Mouse (Mus musculus) CH12.LX (cell line): ENCODE results near the gene Psmg4. TPM values are rescaled to one million over a fixed set of nuclear protein-coding genes. Genes with fewer than 3 reads are reported as not detected.
A peak's percentile ranks its signal among the peaks of the same experiment; 100 is the strongest.

Source experiments
- DNase-seq: peaks from one replicate; pipeline ENCODE4 v3.0.0-alpha.2; 2013; ENCODE audit errors: extremely low read depth
- H3K27ac ChIP-seq: 2 replicates; pipeline ENCODE4 v1.5.1; 2012; ENCODE audit warnings: low read depth, mild to moderate bottlenecking, control low read depth, moderate library complexity; ENCODE audit not compliant: insufficient read depth
- H3K27me3 ChIP-seq: replicated peaks from 2 replicates; pipeline ENCODE3; 2012; ENCODE audit warnings: inconsistent platforms
- H3K36me3 ChIP-seq, 2 experiments: replicated peaks in 1 of 2; 2 replicates each; pipeline versions ENCODE3 to v1.6.1; 2012; ENCODE audit warnings: inconsistent platforms in 1 of 2, low read length in 1 of 2, mild to moderate bottlenecking in 1 of 2, mixed read lengths in 1 of 2, moderate library complexity in 1 of 2; ENCODE audit not compliant: control insufficient read depth in 1 of 2, insufficient read depth in 1 of 2
- H3K4me1 ChIP-seq, 2 experiments: 2 replicates each; pipeline ENCODE4 v1.6.1; 2012; ENCODE audit warnings: inconsistent platforms in 1 of 2, moderate library complexity in 1 of 2; ENCODE audit not compliant: insufficient read depth in 2 of 2, control insufficient read depth in 1 of 2
- H3K4me2 ChIP-seq: 2 replicates; pipeline ENCODE4 v1.6.1; 2012; ENCODE audit warnings: low read depth, mild to moderate bottlenecking, control low read depth; ENCODE audit not compliant: poor library complexity, insufficient read depth, severe bottlenecking
- H3K4me3 ChIP-seq, 3 experiments: fragments of 150-350 bp in 1 of 3; sonication (generic) in 1 of 3; replicated peaks in 1 of 3; 2 replicates each; pipeline versions ENCODE3 to v1.5.1; 2011 to 2012; ENCODE audit warnings: low read depth in 2 of 3, low read length in 2 of 3, mild to moderate bottlenecking in 2 of 3, moderate library complexity in 2 of 3, control low read depth in 1 of 3, improper control_type of control experiment in 1 of 3, inconsistent platforms in 1 of 3, mixed read lengths in 1 of 3; ENCODE audit not compliant: poor library complexity in 1 of 3
- H3K79me2 ChIP-seq: replicated peaks from 2 replicates; pipeline ENCODE4 v1.6.1; 2012; ENCODE audit warnings: mild to moderate bottlenecking, moderate library complexity; ENCODE audit not compliant: control insufficient read depth, poor library complexity, insufficient read depth, severe bottlenecking; ENCODE audit errors: extremely low read depth
- H3K9ac ChIP-seq: 2 replicates; pipeline ENCODE4 v1.6.1; 2012; ENCODE audit warnings: low read depth, mild to moderate bottlenecking, control low read depth, moderate library complexity; ENCODE audit not compliant: insufficient read depth
- H3K9me3 ChIP-seq: replicated peaks from 2 replicates; pipeline ENCODE3; 2012; ENCODE audit warnings: low read length, inconsistent platforms, mixed read lengths
- BHLHE40 ChIP-seq: IDR thresholded peaks from 2 replicates; pipeline ENCODE4 v1.6.1; 2011; ENCODE audit warnings: mild to moderate bottlenecking, low read depth, low read length, improper control_type of control experiment
- CHD1 ChIP-seq: IDR thresholded peaks from 2 replicates; pipeline ENCODE4 v1.6.1; 2012; ENCODE audit warnings: low read depth, low read length, improper control_type of control experiment, inconsistent platforms
- CTCF ChIP-seq, 2 experiments: IDR thresholded peaks in 1 of 2; conservative IDR thresholded peaks in 1 of 2; 2 replicates each; pipeline ENCODE4 v1.5.1; 2011 to 2012; ENCODE audit warnings: low read depth in 2 of 2, low read length in 2 of 2, improper control_type of control experiment in 1 of 2, inconsistent platforms in 1 of 2, mild to moderate bottlenecking in 1 of 2, moderate library complexity in 1 of 2
- E2F4 ChIP-seq: IDR thresholded peaks from 2 replicates; pipeline ENCODE4 v1.6.1; 2011; ENCODE audit warnings: low read depth, low read length, improper control_type of control experiment; ENCODE audit not compliant: insufficient replicate concordance
- ELF1 ChIP-seq: IDR thresholded peaks from 2 replicates; pipeline ENCODE4 v1.6.1; 2014; ENCODE audit warnings: low read depth, mild to moderate bottlenecking, inconsistent platforms, low read length, improper control_type of control experiment
- EP300 ChIP-seq: IDR thresholded peaks from 2 replicates; pipeline ENCODE4 v1.6.1; 2011; ENCODE audit warnings: low read length, improper control_type of control experiment
- JUN ChIP-seq: IDR thresholded peaks from 2 replicates; pipeline ENCODE4 v1.6.1; 2011; ENCODE audit warnings: low read depth, mild to moderate bottlenecking, low read length, improper control_type of control experiment, moderate library complexity; ENCODE audit not compliant: insufficient read depth
- KAT2A ChIP-seq: IDR thresholded peaks from 2 replicates; pipeline ENCODE4 v1.6.1; 2012; ENCODE audit warnings: low read length, improper control_type of control experiment, inconsistent platforms; ENCODE audit not compliant: insufficient replicate concordance
- MAX ChIP-seq: IDR thresholded peaks from 2 replicates; pipeline ENCODE4 v1.6.1; 2011; ENCODE audit warnings: low read length, improper control_type of control experiment
- MAZ ChIP-seq: IDR thresholded peaks from 2 replicates; pipeline ENCODE4 v1.6.1; 2012; ENCODE audit warnings: low read depth, mild to moderate bottlenecking, inconsistent platforms, low read length, improper control_type of control experiment, moderate library complexity
- MXI1 ChIP-seq: IDR thresholded peaks from 2 replicates; pipeline ENCODE4 v1.6.1; 2011; ENCODE audit warnings: mild to moderate bottlenecking, low read depth, low read length, improper control_type of control experiment
- NELFE ChIP-seq: IDR thresholded peaks from 2 replicates; pipeline ENCODE4 v1.6.1; 2011; ENCODE audit warnings: low read depth, low read length, improper control_type of control experiment
- POLR2A ChIP-seq: IDR thresholded peaks from 2 replicates; pipeline ENCODE4 v1.6.1; 2011; ENCODE audit warnings: low read depth, mild to moderate bottlenecking, improper control_type of control experiment, low read length
- POLR2AphosphoS2 ChIP-seq: IDR thresholded peaks from 2 replicates; pipeline ENCODE4 v1.6.1; 2011; ENCODE audit warnings: low read depth, low read length, improper control_type of control experiment
- RAD21 ChIP-seq: IDR thresholded peaks from 2 replicates; pipeline ENCODE4 v1.6.1; 2011; ENCODE audit warnings: low read depth, mild to moderate bottlenecking, low read length, improper control_type of control experiment, moderate library complexity
- RCOR1 ChIP-seq: conservative IDR thresholded peaks from 2 replicates; pipeline ENCODE4 v1.6.1; 2012; ENCODE audit warnings: low read depth, mild to moderate bottlenecking, inconsistent platforms, low read length, improper control_type of control experiment
- TBP ChIP-seq: conservative IDR thresholded peaks from 2 replicates; pipeline ENCODE4 v1.6.1; 2011; ENCODE audit warnings: low read depth, low read length, improper control_type of control experiment
- TCF12 ChIP-seq: IDR thresholded peaks from 2 replicates; pipeline ENCODE4 v1.6.1; 2014; ENCODE audit warnings: low read depth, mild to moderate bottlenecking, inconsistent platforms, low read length, improper control_type of control experiment
- UBTF ChIP-seq: IDR thresholded peaks from 2 replicates; pipeline ENCODE4 v1.6.1; 2012; ENCODE audit warnings: low read depth, mild to moderate bottlenecking, inconsistent platforms, low read length, improper control_type of control experiment, moderate library complexity
- USF1 ChIP-seq: IDR thresholded peaks from 2 replicates; pipeline ENCODE4 v1.6.1; 2014; ENCODE audit warnings: low read depth, mild to moderate bottlenecking, inconsistent platforms, low read length, improper control_type of control experiment
- ZC3H11A ChIP-seq: IDR thresholded peaks from 2 replicates; pipeline ENCODE4 v1.6.1; 2012; ENCODE audit warnings: low read depth, mild to moderate bottlenecking, inconsistent platforms, low read length, improper control_type of control experiment
- ZKSCAN1 ChIP-seq: IDR thresholded peaks from 2 replicates; pipeline ENCODE4 v1.6.1; 2012; ENCODE audit warnings: low read depth, inconsistent platforms, low read length, improper control_type of control experiment, borderline replicate concordance
- ZMIZ1 ChIP-seq: IDR thresholded peaks from 2 replicates; pipeline ENCODE4 v1.6.1; 2012; ENCODE audit warnings: low read depth, mild to moderate bottlenecking, inconsistent platforms, low read length, improper control_type of control experiment
- ZNF384 ChIP-seq: IDR thresholded peaks from 2 replicates; pipeline ENCODE4 v1.6.1; 2012; ENCODE audit warnings: low read depth, low read length, improper control_type of control experiment, inconsistent platforms
- dilution Hi-C: fragments of 300-500 bp; cut with MboI; formaldehyde crosslinking; loops from 2 replicates; pipeline ENCODE4 v1.14.3; 2020; ENCODE audit warnings: low sequenced_read_pairs; ENCODE audit not compliant: extremely low pct_unique_long_range_greater_than_20kb, extremely low pct_ligation_motif_present
- in situ Hi-C: fragments of 300-500 bp; cut with MboI; formaldehyde crosslinking; loops from 3 replicates; pipeline ENCODE4 v1.14.3; 2019; ENCODE audit warnings: low sequenced_read_pairs, low pct_ligation_motif_present, low pct_unique_long_range_greater_than_20kb, mixed read lengths
- polyA plus RNA-seq: library from polyadenylated mRNA; unstranded; fragments of >175 nt; gene quantifications from 2 replicates; pipeline ENCODE4 v1.2.1, GENCODE M21; 2012; ENCODE audit warnings: low read depth; ENCODE audit not compliant: insufficient read length
- total RNA-seq, 2 experiments: library from RNA; depleted of rRNA; stranded (reverse); fragments of 300-350 nt in 1 of 2; fragments of >200 nt in 1 of 2; gene quantifications; 2 replicates each; pipeline ENCODE4 v1.2.3; 2012 to 2014

Gene Psmg4
- total and polyA plus RNA-seq, 3 experiments = 120 to 234 (median 194) TPM

- peaks cover 11 to 27% of the 10 kb centered on the region in 2 experiments for H3K4me1 ChIP-seq
- peak overlapping the region; percentile 13; the same call in 1 of the 2 replicates for H3K9ac ChIP-seq
- no peaks in the 10 kb centered on the region for H3K9me3 ChIP-seq
- H3K4me3 ChIP-seq = peak overlapping the region in 1 of 3 experiments; percentile 19
- peak; percentile 26 for DNase-seq
- H3K27ac ChIP-seq = no peak overlapping the region
- peaks cover 3% of the 10 kb centered on the region; the same call in 1 of the 2 replicates for H3K79me2 ChIP-seq
- in situ Hi-C loops = loop anchor here (5.0 kb wide), 1 partner anchor 81 kb away; no protein-coding TSS in a partner anchor
- dilution Hi-C loops = no loop called here
- H3K4me2 ChIP-seq = peak overlapping the region; percentile 76
- peaks cover 0 to 3% of the 10 kb centered on the region in 2 experiments for H3K36me3 ChIP-seq
- TF ChIP-seq TCF12 (no peak), RAD21 (no peak), USF1 (no peak), JUN (no peak), ELF1 (no peak), POLR2AphosphoS2 (no peak), MXI1 (peak; percentile 5; the same call in 1 of the 2 replicates), CHD1 (peak; percentile 13; the same call in 1 of the 2 replicates), NELFE (no peak), BHLHE40 (no peak)
- no peaks in the 10 kb centered on the region for H3K27me3 ChIP-seq
Measured at GRCm38 (mm10) chr13:34133326-34134071, 29.3 kb upstream of the Psmg4 start.

- H3K4me1 ChIP-seq = peaks cover 7 to 20% of the 10 kb centered on the region in 2 experiments
- DNase-seq = no peak
- TF ChIP-seq MXI1 = no peak
- no peak for TF ChIP-seq USF1
- TF ChIP-seq BHLHE40 = no peak
- TF ChIP-seq MAZ = no peak
- no peak for TF ChIP-seq POLR2A
- TF ChIP-seq, all 38 proteins: peak for 0
- Histone ChIP-seq H3K27me3 (no peaks in the 10 kb centered on the region), H3K36me3 (no peaks in the 10 kb centered on the region), H3K79me2 (peaks cover under 1% of the 10 kb centered on the region; the same call in 1 of the 2 replicates), H3K4me2 (no peak overlapping the region), H3K27ac (no peak overlapping the region), H3K9me3 (no peaks in the 10 kb centered on the region), H3K9ac (no peak overlapping the region), H3K4me3 (no peak overlapping the region)
- in situ Hi-C loops = loop anchor here (5.0 kb wide), 1 partner anchor 82 kb away; no protein-coding TSS in a partner anchor
- dilution Hi-C loops = no loop called here
Measured at GRCm38 (mm10) chr13:34134276-34134675, 28.5 kb upstream of the Psmg4 start.

GRCm38 (mm10) chr13:34136605-34137004 lies 26.2 kb upstream of the Psmg4 start:
- Histone ChIP-seq H3K27ac (no peak overlapping the region), H3K4me1 (peaks cover 0 to 9% of the 10 kb centered on the region in 2 experiments; a peak in 2 of 4 replicates), H3K9ac (no peak overlapping the region), H3K27me3 (no peaks in the 10 kb centered on the region), H3K9me3 (no peaks in the 10 kb centered on the region), H3K4me3 (no peak overlapping the region), H3K36me3 (no peaks in the 10 kb centered on the region), H3K79me2 (no peaks in the 10 kb centered on the region), H3K4me2 (no peak overlapping the region)
- dilution Hi-C loops (no loop called here), in situ Hi-C loops (no loop called here)
- DNase-seq = no peak
- TF ChIP-seq E2F4 (no peak), USF1 (no peak), ZKSCAN1 (no peak), BHLHE40 (no peak), EP300 (no peak), RCOR1 (no peak), ZMIZ1 (no peak), MAX (no peak), ZC3H11A (no peak), CTCF (conservative IDR thresholded peaks at IDR 0.05 in 1 of 2, IDR thresholded peaks at IDR 0.05 in 1 of 2; ENCODE audit: low read depth in 2 of 2, low read length in 2 of 2) (no peak), UBTF (no peak), KAT2A (no peak), NELFE (no peak), ZNF384 (no peak), JUN (no peak), TBP (no peak)
